Mouse (Mus musculus): ENCODE data around the gene Dab2. TPM values are rescaled to one million over a fixed set of nuclear protein-coding genes. Genes with fewer than 3 reads are reported as not detected.
A peak's percentile ranks its signal among the peaks of the same experiment; 100 is the strongest.

Gene Dab2
- polyA plus RNA-seq, 1 experiment from 2014 or later: 42.7 TPM

DNA sequence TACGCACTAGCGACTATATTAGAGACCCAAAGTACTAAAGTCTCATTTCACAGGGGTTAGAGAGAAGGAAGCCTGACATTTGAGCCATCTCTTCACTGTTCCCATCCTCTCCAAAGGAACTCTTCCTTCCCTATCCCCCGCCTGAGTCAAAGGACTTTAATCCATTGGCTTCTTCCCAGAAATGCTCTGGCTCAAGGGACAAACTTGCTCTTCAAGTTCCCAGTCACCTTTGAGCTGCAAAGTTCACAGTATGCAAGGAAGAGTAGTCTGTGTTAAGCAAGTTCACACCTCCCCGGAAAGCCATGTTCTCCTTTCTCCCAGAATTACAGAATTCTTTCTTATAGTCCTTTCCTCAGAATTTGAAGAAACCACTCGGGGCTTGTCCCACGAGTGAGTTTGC, 107.2 kb downstream of the Dab2 start:
- no peaks in the 10 kb centered on the region for H3K36me3 ChIP-seq
- H3K4me3 ChIP-seq: no peak overlapping the region
- H3K9me3 ChIP-seq: no peaks in the 10 kb centered on the region
- H3K4me1 ChIP-seq (replicated peaks): no peaks in the 10 kb centered on the region
- H3K27me3 ChIP-seq (ENCODE audit: insufficient read depth, poor library complexity, severe bottlenecking): no peaks in the 10 kb centered on the region
- no peak for DNase-seq (ENCODE audit: low spot score)
- H3K27ac ChIP-seq: no peak overlapping the region
- 89% methylated on average over 6 of the region's 6 CpGs for WGBS

- H3K4me3 ChIP-seq: no peak overlapping the region
- no peaks in the 10 kb centered on the region for H3K9me3 ChIP-seq
- WGBS: 88% methylated on average over 8 of the region's 8 CpGs
- DNase-seq (ENCODE audit: low spot score): no peak
- H3K36me3 ChIP-seq: no peaks in the 10 kb centered on the region
- H3K27ac ChIP-seq: no peak overlapping the region
- no peaks in the 10 kb centered on the region for H3K4me1 ChIP-seq (replicated peaks)
- no peaks in the 10 kb centered on the region for H3K27me3 ChIP-seq (ENCODE audit: insufficient read depth, poor library complexity, severe bottlenecking)
Observed at GRCm38 (mm10) chr15:6409031-6409430, 109.4 kb downstream of the Dab2 start.

DNA sequence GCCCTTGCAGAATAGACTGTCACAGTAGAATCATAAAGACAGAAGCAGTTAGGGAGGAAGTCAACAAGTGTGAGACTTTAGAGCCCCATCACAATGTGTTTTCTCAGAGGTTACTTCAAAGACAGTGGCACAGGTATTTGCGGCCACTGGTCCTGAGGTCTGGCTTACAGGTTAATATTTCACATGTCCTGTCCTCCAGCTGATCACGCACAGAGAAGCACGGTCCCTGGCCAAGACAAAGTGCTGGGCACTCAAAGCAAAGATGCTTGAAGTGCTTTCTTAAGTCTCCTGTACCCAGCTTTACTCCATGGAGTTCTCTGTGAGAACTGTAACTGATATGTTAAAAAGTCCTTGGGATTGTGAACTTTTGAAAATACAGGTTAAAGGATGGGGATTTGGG, 110.6 kb downstream of the Dab2 start:
- Histone ChIP-seq H3K27me3 (ENCODE audit: insufficient read depth, poor library complexity, severe bottlenecking) (no peaks in the 10 kb centered on the region), H3K36me3 (no peaks in the 10 kb centered on the region), H3K9me3 (no peaks in the 10 kb centered on the region), H3K27ac (no peak overlapping the region), H3K4me1 (replicated peaks) (no peaks in the 10 kb centered on the region), H3K4me3 (no peak overlapping the region)
- 93% methylated on average over 3 of the region's 3 CpGs for WGBS
- DNase-seq (ENCODE audit: low spot score): no peak

DNA sequence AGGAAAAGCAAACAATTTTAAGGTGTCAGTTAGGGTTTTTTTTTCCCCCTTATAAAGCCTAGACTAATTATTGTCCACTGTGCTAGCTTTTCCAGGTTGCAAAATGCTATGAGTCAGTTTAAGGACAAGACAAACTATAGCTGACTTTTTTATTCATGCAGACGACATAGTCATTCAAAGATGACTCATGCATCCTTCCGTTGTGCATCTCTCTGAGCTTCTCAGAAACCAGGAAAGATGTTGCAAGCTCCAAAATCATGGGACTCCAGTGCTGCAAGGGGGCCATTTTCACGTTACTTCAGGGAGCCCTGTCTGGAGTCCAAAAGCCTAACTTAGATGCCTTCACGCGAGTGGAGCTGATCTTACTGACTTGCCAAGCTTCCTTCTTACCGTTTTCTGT, 111.7 kb downstream of the Dab2 start:
- 91% methylated on average over 6 of the region's 6 CpGs for WGBS

GRCm38 (mm10) chr15:6415317-6415716, 115.7 kb downstream of the Dab2 start:
- 93% methylated on average over 5 of the region's 5 CpGs for WGBS
- peaks cover 4% of the 10 kb centered on the region for H3K36me3 ChIP-seq

More for the DNA sequence above, 111.7 kb downstream of the Dab2 start:
- no peak overlapping the region for H3K4me3 ChIP-seq
- H3K27me3 ChIP-seq (ENCODE audit: insufficient read depth, poor library complexity, severe bottlenecking): no peaks in the 10 kb centered on the region
- H3K36me3 ChIP-seq: no peaks in the 10 kb centered on the region
- no peak overlapping the region for H3K27ac ChIP-seq
- H3K4me1 ChIP-seq (replicated peaks): no peaks in the 10 kb centered on the region
- no peak for DNase-seq (ENCODE audit: low spot score)
- no peaks in the 10 kb centered on the region for H3K9me3 ChIP-seq

DNA sequence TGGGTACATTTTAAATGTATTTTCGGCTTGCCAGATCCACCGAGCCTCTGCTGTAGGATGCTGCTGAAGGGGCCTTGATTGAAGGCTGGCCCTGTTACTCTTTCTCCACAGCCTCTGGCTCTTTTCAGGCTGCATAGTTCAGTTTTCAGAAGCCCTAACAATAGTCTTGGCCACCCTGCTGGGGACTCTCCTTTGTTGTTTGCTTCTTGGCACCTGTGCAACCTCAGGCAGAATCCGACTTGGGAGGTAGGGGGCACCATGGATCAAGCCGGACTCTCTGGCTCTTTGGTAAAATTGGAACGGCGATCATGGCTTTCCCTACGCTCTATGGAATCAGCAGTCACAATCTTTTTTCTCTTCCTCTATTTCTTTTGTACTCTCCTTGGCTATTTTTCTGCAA, 132.2 kb downstream of the Dab2 start:
- no peak overlapping the region for H3K27ac ChIP-seq
- no peak for DNase-seq (ENCODE audit: low spot score)
- WGBS: 50% methylated on average over 7 of the region's 7 CpGs

More at GRCm38 (mm10) chr15:6415317-6415716, 115.7 kb downstream of the Dab2 start:
- no peak overlapping the region for H3K4me3 ChIP-seq
- H3K27ac ChIP-seq: no peak overlapping the region
- no peaks in the 10 kb centered on the region for H3K4me1 ChIP-seq (replicated peaks)
- H3K27me3 ChIP-seq (ENCODE audit: insufficient read depth, poor library complexity, severe bottlenecking): no peaks in the 10 kb centered on the region
- no peaks in the 10 kb centered on the region for H3K9me3 ChIP-seq
- DNase-seq (ENCODE audit: low spot score): no peak

GRCm38 (mm10) chr15:6432411-6432810, 132.8 kb downstream of the Dab2 start:
- WGBS: 92% methylated on average over 7 of the region's 7 CpGs
- no peaks in the 10 kb centered on the region for H3K4me1 ChIP-seq (replicated peaks)
- peaks cover 12% of the 10 kb centered on the region for H3K36me3 ChIP-seq
- H3K27ac ChIP-seq: no peak overlapping the region
- H3K27me3 ChIP-seq (ENCODE audit: insufficient read depth, poor library complexity, severe bottlenecking): no peaks in the 10 kb centered on the region
- no peak overlapping the region for H3K4me3 ChIP-seq
- no peak for DNase-seq (ENCODE audit: low spot score)
- no peaks in the 10 kb centered on the region for H3K9me3 ChIP-seq

More for the DNA sequence above, 132.2 kb downstream of the Dab2 start:
- no peaks in the 10 kb centered on the region for H3K9me3 ChIP-seq
- H3K36me3 ChIP-seq: peaks cover 12% of the 10 kb centered on the region
- no peak overlapping the region for H3K4me3 ChIP-seq
- H3K27me3 ChIP-seq (ENCODE audit: insufficient read depth, poor library complexity, severe bottlenecking): no peaks in the 10 kb centered on the region
- no peaks in the 10 kb centered on the region for H3K4me1 ChIP-seq (replicated peaks)

DNA sequence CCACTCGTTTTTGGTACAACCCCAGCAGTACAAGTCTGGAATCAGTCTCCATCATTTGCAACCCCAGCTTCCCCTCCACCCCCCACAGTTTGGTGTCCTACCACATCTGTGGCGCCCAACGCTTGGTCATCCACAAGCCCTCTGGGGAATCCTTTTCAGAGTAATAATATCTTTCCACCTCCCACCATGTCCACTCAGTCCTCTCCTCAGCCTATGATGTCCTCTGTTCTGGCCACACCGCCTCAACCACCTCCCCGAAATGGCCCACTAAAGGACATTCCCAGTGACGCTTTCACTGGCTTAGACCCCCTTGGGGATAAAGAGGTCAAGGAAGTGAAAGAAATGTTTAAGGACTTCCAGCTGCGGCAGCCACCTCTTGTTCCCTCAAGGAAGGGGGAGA, 135.7 kb downstream of the Dab2 start:
- WGBS: 79% methylated on average over 7 of the region's 7 CpGs
- Histone ChIP-seq H3K4me1 (replicated peaks) (no peaks in the 10 kb centered on the region), H3K27ac (no peak overlapping the region), H3K36me3 (peaks cover 6% of the 10 kb centered on the region), H3K4me3 (no peak overlapping the region), H3K9me3 (no peaks in the 10 kb centered on the region), H3K27me3 (ENCODE audit: insufficient read depth, poor library complexity, severe bottlenecking) (no peaks in the 10 kb centered on the region)
- DNase-seq (ENCODE audit: low spot score): no peak

DNA sequence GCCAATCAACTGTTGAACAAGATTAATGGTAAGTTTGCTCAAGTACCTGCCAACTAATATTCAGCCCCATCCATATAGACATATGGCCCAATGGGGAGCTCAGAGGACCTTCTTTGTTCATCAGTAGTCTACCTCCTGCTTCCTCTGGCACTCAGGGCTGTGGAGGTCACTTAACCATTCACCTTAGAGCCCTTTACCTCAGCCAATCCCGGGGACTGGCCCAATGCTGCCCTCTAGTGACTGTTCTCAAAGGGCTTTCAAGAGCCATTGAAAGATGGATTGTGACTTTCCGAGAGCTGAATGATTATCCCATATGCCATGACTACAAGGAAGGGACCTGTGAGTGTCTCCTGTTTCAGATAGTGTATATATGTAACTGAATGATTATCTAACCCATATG, 136.2 kb downstream of the Dab2 start:
- Histone ChIP-seq H3K4me1 (replicated peaks) (no peaks in the 10 kb centered on the region), H3K9me3 (no peaks in the 10 kb centered on the region), H3K4me3 (no peak overlapping the region), H3K36me3 (peaks cover 6% of the 10 kb centered on the region), H3K27me3 (ENCODE audit: insufficient read depth, poor library complexity, severe bottlenecking) (no peaks in the 10 kb centered on the region), H3K27ac (no peak overlapping the region)
- peak; percentile 16 for DNase-seq (ENCODE audit: low spot score)
- 70% methylated on average over 2 of the region's 2 CpGs for WGBS

GRCm38 (mm10) chr15:6438685-6439084, 139.1 kb downstream of the Dab2 start:
- Histone ChIP-seq H3K27me3 (ENCODE audit: insufficient read depth, poor library complexity, severe bottlenecking) (no peaks in the 10 kb centered on the region), H3K9me3 (no peaks in the 10 kb centered on the region), H3K36me3 (peaks cover 6% of the 10 kb centered on the region), H3K27ac (no peak overlapping the region), H3K4me3 (no peak overlapping the region), H3K4me1 (replicated peaks) (no peaks in the 10 kb centered on the region)
- no peak for DNase-seq (ENCODE audit: low spot score)
- WGBS: 92% methylated on average over 3 of the region's 3 CpGs

GRCm38 (mm10) chr15:6444452-6444851, 144.9 kb downstream of the Dab2 start:
- H3K9me3 ChIP-seq: no peaks in the 10 kb centered on the region
- no peak for DNase-seq (ENCODE audit: low spot score)
- H3K27me3 ChIP-seq (ENCODE audit: insufficient read depth, poor library complexity, severe bottlenecking): no peaks in the 10 kb centered on the region
- H3K4me1 ChIP-seq (replicated peaks): peaks cover 6% of the 10 kb centered on the region; the same call in 1 of the 2 replicates
- no peaks in the 10 kb centered on the region for H3K36me3 ChIP-seq
- no peak overlapping the region for H3K4me3 ChIP-seq
- H3K27ac ChIP-seq: no peak overlapping the region
- 86% methylated on average over 2 of the region's 2 CpGs for WGBS

GRCm38 (mm10) chr15:6445135-6445534, 145.5 kb downstream of the Dab2 start, which contains the start of gene C9:
Gene C9, plus strand, starts transcription at chr15:6445327.
- no peak for DNase-seq (ENCODE audit: low spot score)
- H3K4me3 ChIP-seq: no peak within 1 kb of the TSS
- H3K36me3 ChIP-seq: no peaks in the 10 kb centered on the region
- H3K4me1 ChIP-seq (replicated peaks): peaks cover 6% of the 10 kb centered on the region; the same call in 1 of the 2 replicates
- no peak within 1 kb of the TSS for H3K27ac ChIP-seq
- 84% methylated on average over 2 of the region's 2 CpGs for WGBS
- no peaks in the 10 kb centered on the region for H3K27me3 ChIP-seq (ENCODE audit: insufficient read depth, poor library complexity, severe bottlenecking)
- H3K9me3 ChIP-seq: no peaks in the 10 kb centered on the region

GRCm38 (mm10) chr15:6446181-6446580, 146.6 kb downstream of the Dab2 start:
- Histone ChIP-seq H3K27me3 (ENCODE audit: insufficient read depth, poor library complexity, severe bottlenecking) (no peaks in the 10 kb centered on the region), H3K4me3 (no peak overlapping the region), H3K9me3 (no peaks in the 10 kb centered on the region), H3K27ac (no peak overlapping the region), H3K4me1 (replicated peaks) (peaks cover 6% of the 10 kb centered on the region; the same call in 1 of the 2 replicates), H3K36me3 (no peaks in the 10 kb centered on the region)
- WGBS: 86% methylated on average over 1 of the region's 1 CpGs
- no peak for DNase-seq (ENCODE audit: low spot score)

- H3K4me1 ChIP-seq (replicated peaks): peaks cover 6% of the 10 kb centered on the region; the same call in 1 of the 2 replicates
- WGBS: 42% methylated on average over 9 of the region's 9 CpGs
- no peak overlapping the region for H3K4me3 ChIP-seq
- no peaks in the 10 kb centered on the region for H3K27me3 ChIP-seq (ENCODE audit: insufficient read depth, poor library complexity, severe bottlenecking)
- H3K36me3 ChIP-seq: no peaks in the 10 kb centered on the region
- no peak overlapping the region for H3K27ac ChIP-seq
- DNase-seq (ENCODE audit: low spot score): no peak
- H3K9me3 ChIP-seq: no peaks in the 10 kb centered on the region
Observed at GRCm38 (mm10) chr15:6448892-6449291, 149.3 kb downstream of the Dab2 start.

Data from hindbrain, embryonic 10.5 days (tissue).